Mouse (Mus musculus): ENCODE data around the gene Fbxl17. TPM values are rescaled to one million over a fixed set of nuclear protein-coding genes. Genes with fewer than 3 reads are reported as not detected.
A peak's percentile ranks its signal among the peaks of the same experiment; 100 is the strongest.

The Fbxl17 gene
- total RNA-seq, 2 experiments from 2014 or later, result 6.6 to 20.4 TPM

DNA sequence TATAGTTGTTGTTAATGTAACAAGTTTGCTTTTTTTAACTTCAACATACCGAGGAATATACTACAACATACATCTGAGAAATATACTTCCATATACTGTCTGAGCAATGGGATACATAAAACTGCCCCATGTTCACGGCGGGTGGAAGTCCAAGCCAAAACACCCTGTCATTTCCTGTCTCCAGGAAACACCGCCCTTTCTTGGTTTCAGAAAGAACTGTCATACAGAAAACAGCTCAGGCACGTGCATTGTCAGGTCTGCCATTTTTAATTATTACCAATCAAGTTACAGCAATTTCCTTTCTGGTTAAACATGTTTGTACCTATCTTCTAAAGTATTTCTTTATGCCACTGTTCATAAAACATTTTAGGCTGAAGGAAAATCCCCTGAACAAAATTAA is 155.7 kb downstream of the Fbxl17 start:
- ATAC-seq (replicated peaks; ENCODE audit: poor library complexity, severe bottlenecking), result no peak

DNA sequence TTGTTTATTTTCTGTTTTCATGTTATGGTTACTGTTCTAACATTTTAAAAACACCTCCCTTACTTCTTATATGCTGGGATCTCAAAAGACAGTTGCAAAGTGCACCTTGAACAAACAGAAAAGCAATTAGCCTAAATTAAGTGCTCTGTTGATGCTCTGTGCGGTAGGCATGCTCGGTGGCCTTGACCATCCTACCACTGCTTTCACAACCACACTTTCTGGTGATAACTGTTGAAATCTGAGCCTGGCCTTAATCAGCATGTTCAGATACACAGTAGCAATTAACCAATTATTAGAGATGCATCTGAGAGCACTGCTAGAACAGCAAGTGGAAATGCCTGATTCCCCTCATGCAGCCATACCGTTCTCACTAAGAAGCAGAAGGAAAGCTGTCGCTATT is 156.7 kb downstream of the Fbxl17 start:
- ATAC-seq (replicated peaks; ENCODE audit: poor library complexity, severe bottlenecking), result no peak

DNA sequence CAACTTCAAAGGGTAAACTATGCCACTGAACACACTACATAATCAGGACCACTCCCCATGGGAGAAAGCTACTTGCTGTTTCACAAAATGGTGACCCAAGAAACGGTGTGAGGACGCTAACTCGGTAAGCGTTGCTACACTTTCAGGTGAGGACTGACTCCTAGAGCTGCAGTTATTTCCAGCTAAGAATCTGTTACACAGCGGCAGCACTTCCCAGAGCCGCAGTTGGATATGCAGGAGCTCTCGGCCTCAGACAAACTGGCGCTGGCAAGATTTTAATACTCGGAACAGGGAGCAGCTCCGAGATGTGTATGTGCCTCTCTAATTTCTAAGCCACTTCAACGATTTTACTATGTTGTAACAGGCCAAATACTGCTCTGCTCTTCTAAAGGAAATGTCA is 157.4 kb downstream of the Fbxl17 start:
- no peak for ATAC-seq (replicated peaks; ENCODE audit: poor library complexity, severe bottlenecking)

DNA sequence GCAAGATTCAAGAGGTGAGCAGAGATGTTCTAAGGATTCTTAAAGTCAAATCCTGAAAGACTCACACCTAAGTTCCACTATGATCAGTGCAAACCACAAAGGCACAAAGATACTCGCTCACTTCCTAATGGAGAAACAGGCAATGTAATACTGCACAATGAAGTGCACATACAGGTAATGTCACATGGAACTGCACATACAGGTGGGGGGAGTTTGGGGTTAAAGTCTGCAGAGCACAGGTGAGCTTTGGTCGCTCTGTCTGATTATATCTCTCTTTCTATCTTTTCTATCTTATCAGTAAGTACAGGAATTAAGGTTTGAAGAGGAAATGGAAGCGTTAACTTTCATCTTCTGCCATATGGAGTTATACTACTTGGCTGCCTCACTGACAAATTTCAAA is 158.6 kb downstream of the Fbxl17 start:
- no peak for ATAC-seq (replicated peaks; ENCODE audit: poor library complexity, severe bottlenecking)

DNA sequence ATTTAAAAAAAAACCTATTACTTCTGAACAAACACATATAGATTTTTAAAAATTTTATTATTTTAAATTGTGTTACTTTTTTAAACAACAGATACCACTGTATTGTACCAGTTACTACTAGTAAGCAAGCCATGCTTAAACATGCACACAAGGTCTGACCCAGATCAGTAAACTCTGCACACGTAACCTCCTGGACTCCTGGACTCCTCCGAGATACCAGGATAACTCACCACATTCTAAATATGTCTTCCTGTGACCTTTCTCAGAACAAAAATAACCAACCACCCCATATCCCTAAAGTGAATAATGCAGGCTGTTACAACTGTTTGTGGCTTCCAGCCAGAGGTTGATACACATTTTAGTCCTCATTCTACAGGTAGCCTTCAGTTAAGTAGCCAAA is 170.9 kb downstream of the Fbxl17 start:
- no peak for ATAC-seq (replicated peaks; ENCODE audit: poor library complexity, severe bottlenecking)

DNA sequence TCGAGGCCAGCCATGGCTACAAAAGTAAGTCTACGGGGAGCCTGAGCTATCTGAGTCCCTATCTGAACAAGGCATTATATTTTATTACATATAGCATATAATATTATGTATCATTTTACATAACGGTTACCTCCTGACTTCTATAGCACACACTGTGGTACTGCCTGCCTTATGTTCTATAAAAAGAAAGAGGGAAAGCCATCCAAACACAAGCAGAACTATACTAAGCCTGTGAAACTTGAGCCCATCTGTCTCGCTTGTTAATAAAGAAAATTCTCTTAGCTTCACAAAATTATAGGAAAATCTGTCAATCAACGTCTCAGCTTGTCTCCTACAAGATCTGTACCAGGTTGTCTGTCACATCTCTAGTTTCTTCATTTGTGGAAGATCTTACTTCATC is 173.6 kb downstream of the Fbxl17 start:
- ATAC-seq (replicated peaks; ENCODE audit: poor library complexity, severe bottlenecking), result no peak

DNA sequence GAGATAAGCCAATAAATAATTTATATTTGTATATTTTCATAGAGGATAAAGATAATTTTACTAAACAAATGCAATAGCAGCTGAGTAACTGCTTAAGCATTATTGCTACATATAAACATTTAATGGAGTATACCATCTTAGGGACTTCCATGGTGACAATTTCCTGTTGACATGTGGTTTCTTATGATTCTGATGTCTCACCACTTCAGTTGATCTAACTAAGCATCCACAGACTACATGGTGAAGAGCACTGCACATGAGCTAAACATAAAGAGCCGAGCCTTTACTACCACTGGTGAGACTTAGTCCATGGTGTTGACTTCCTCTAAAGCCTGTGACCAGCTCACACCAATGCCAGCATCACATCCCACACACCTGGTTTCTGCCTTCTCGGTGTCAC is 175.1 kb downstream of the Fbxl17 start:
- no peak for ATAC-seq (replicated peaks; ENCODE audit: poor library complexity, severe bottlenecking)

DNA sequence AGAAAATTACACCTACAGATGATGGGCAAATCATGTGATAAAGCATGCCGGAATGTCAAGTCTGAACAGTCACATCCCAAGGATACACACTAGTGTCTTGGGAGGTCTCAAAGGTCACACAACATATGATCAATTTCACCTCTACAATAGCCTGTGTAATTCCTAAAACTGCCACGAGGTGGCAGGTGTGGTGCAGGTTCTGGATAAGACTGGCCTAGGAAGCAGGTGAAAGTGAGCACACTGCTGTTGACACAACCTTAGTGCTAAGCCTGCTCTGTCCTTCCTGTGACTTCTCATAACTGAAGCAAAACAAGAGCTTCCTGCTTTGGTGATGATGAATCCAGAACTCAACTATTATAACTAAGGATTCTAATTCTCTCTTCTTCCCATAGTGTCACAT is 175.8 kb downstream of the Fbxl17 start:
- peak; percentile 97 for ATAC-seq (replicated peaks; ENCODE audit: poor library complexity, severe bottlenecking)

DNA sequence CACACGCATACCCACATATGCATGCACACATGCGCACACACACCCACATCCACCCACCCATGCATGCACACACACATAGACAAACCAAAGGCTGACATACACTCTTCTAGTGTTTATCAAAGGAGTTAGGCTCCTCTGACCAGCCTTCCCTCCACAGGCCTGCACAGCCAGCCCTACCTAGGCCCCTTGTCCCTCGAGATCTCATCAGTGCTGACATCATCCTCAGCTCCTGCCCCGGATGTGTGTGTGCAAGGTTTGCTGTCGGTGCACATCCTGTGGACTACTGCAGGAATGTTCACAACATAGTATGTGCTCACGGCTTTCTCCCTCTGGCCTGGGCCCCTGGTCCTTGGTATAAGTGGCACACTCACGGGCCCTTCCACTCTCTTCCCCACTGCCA is 177.0 kb downstream of the Fbxl17 start:
- ATAC-seq (replicated peaks; ENCODE audit: poor library complexity, severe bottlenecking), result no peak

DNA sequence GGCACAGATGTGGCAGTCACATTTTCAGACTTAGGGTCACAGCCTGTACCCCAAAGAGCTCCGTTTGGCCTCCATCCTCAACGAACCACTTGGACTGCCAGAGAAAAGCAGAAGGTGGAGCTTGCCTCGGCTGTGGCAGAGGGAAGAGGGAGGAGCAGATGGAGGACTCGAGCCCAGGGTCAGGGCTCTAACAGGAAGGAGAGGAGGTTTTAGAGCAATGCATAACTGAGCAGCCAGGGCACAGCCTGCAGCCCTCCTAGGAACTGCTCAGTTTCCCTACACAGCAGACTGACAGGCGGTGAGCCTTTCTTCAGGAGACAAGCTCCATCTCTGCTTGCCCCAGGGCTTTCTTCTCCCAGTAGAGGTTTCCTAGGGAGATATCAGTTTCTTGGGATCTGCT is 178.5 kb downstream of the Fbxl17 start:
- ATAC-seq (replicated peaks; ENCODE audit: poor library complexity, severe bottlenecking), result peak; percentile 50

DNA sequence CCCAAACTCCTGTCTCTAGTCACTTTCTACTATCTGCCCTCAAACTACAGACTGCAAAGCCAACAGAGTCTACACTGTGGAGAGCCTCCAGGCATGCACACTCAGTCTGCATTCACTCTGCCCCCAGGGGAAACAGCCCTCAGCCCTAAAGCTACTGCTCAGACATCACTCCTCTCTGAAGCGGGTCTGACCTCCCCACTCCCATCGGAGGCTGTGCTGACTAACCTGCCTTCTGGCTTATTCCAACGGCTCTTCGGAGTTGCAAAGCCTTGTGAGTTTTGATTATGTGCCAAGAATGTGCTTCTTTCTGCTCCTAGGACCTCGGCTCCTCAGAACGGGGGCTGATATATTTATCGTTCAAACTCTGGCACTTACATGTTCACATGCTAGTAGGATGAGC is 182.3 kb downstream of the Fbxl17 start:
- no peak; the same call in 1 of the 2 replicates for ATAC-seq (replicated peaks; ENCODE audit: poor library complexity, severe bottlenecking)

DNA sequence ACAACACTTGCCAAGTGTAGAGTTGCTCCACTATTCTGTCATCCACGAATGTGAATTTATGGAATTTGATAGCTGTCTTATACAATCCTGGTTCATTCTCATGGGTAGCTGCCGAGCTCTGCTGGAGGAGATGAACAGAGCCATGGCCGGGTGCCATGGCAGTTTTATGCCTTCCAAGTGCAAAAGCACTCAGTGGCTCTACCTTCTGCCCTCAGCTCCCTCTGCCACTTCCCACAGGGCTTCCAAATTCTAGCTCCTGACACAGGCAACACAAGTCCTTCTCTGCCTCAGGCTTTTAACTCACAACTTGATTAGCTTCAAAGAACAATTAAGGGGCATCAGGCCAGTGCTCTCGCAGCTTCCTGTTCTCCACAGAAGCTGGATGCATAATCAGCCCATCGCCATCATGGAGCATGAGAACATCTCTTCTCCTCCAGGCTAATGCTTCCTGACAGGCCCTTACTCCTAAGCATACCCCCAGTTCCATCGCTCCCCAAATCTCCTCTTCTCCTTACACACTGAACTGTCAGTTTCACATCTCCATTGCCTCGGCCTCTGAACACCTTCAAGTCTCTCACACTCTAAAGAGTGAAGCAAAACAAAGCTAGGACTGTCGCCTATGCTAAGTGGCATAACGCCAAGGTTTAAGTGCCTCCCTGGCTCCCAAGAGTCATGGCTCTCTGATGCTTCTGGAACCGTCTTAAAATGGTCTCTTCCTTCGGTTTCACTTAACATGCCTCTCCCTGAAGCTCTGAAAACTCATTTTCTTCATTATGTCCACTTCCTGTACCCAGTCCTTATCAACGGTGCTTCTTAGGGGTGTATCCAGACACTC is 184.0 kb downstream of the Fbxl17 start:
- no peak for ATAC-seq (replicated peaks; ENCODE audit: poor library complexity, severe bottlenecking)

DNA sequence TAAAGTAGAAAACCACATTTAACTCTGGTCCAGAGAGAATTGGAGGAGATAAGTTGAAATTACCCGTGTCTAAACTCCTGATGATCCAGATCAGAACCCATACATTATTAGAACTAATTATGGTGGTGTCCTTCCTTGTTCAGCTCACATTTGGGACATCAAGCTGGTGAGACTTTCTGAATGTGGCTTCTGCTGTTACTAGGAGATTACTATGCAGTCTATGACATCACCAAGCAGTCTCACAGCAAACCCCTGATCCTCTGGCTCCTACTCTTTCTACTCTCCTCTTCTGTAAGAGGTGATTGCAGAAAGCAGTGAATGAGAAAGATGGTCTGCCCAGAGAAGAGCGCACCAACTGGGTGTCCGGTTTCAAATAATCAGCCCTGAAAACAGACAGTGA is 187.0 kb downstream of the Fbxl17 start:
- ATAC-seq (replicated peaks; ENCODE audit: poor library complexity, severe bottlenecking), result no peak

DNA sequence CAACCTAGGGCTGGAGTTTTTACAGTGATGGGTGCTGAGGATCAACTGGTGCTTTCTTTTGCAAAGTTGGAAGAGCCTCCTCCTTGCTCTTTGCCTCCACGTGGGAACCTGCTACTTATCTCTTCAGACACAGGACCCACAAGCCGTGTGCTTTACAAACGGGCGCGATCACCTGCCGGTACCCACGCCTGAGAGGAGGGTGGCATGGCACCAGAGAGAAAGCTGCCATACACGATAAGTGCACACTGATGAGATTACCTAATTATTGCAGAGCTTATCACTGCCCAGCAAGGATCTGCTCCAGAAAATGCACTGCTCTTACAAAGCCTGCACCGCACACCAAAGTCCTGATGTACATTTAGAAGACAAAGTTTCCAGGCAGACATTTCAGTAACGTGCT is 187.5 kb downstream of the Fbxl17 start:
- ATAC-seq (replicated peaks; ENCODE audit: poor library complexity, severe bottlenecking), result no peak

DNA sequence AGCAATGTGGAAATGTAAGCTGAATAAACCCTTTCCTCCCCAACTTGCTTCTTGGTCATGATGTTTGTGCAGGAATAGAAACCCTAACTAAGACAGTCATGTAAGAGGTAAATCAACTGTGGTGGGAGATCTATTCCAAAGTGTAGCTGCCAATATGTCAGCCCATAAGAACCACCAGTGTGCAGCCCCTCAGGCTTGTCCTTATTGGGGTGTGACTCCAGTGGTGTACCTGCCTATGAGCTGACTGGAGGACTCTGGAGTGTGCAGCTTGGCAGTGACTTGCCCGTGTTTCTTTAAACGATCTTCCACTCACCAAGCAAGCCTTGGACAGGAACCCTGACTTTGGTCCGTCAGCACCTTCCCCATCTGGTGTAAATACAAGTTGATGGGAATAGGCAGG is 188.2 kb downstream of the Fbxl17 start:
- no peak for ATAC-seq (replicated peaks; ENCODE audit: poor library complexity, severe bottlenecking)

DNA sequence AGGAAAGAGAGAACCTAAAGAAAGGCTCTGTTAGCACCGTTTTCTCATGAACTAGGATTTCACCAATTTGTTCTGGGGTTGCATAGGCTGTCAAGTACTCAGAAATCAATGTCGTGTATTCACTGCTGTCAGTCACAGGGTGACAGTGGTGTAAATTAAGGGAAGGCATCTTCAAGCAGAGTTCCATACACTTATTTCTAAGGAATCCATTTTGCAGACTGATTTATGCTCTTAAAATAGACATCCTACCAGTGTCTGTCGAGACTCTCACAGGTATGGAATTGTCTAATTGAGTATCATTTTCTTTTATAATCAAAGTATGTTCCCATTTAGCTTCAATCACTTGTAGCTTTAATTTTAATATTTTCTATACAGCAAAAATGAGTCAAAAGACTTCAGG is 189.8 kb downstream of the Fbxl17 start:
- ATAC-seq (replicated peaks; ENCODE audit: poor library complexity, severe bottlenecking), result no peak

DNA sequence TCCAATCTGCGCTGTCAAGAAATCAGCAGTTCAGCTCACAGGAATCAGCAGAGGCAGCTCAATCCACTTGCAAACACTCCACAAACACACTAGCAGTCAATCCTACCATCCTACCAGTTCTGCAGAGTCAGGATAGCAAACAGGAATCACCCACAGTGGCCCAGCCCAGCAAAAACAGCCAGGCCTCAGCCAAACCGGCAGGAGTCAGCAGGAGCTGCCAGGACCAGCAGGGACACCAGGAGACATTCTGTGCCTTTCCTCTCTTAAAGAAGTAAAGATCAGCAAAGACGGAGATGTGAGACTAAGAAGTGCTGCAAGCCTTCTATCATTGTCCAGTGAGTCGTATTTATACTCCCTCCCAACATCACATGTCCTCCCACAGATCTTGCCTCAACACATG is 196.0 kb downstream of the Fbxl17 start:
- no peak for ATAC-seq (replicated peaks; ENCODE audit: poor library complexity, severe bottlenecking)

DNA sequence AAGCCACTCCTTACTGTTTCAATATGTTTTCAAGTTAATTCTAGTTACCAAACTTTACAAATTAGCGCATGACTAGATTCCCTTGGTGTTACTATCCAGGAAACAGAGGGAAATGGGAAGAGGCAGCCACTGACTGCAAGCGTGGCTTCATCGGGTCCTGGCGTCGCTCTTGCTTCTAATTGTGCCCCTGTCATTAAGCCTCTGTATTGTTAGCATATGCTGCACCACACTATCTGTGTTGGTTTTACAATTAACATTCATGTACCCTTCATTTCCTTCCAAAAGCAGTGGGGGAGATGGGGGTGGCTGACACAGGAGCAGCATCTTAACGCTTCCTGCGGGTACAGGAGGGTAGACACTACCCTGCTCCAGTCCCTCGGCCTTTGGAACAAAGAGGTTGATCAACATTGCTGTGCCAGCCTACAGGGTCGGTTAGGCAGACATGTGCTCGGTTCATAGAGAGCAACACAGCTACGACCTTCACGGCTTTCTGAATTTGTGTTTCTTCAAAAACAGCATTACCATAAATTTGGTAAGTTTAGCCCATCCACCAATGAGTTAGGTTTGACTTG is 197.9 kb downstream of the Fbxl17 start:
- no peak for ATAC-seq (replicated peaks; ENCODE audit: poor library complexity, severe bottlenecking)

DNA sequence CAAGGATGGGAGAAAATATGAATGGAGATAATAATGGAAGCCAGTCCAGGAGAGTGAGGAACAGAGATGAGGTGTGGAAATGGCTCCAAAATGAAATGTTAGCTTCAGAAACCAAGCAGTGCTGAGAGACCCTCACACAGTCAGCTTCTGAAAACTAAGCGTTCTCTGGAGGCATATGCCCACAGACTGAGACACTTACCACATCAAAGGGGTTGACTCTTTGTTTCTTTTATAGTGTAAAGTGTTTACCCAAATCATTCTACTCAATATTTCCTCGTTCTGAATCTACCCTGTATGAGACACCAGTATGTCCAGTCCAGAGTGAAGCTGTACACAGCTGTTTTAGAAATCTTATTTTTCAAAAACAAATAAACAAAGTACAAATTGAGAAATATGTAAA is 204.3 kb downstream of the Fbxl17 start:
- no peak for ATAC-seq (replicated peaks; ENCODE audit: poor library complexity, severe bottlenecking)

DNA sequence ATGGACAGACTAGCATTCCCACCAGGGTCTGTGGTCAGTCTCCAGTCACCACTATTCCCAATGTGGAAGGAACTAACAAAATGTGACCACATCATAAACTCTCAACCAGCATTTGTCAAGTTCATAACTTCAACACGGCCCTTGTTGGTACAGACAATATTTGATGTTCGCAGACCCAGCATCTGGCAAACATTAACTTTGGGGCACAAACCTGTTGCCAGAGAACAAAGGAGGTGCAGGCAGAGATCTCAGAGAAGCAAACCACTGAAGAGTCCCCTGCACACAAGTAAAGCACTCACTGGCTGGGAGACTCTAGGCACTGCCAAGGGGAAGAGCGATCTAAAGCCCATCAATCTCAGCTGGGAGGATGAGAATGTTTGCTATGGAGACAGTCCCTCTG is 204.9 kb downstream of the Fbxl17 start:
- ATAC-seq (replicated peaks; ENCODE audit: poor library complexity, severe bottlenecking), result no peak

DNA sequence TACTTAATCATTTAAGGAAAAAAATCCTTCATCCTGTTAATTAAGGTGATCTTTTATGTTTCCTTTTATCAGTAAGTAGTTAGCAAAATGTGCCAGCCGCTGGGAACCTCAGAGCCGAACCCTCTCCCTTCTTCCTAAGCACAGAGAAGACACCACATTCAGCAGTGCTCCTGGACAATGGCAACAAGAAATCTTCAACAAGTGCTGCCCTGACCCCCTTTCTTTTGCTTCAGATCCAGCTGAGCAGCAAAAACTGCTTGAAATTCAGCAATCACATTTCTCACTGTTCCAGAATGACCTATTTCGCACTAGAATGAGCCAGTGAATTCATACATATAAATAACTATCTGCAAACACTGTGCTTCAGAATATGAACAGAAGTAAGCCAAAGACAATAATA is 205.8 kb downstream of the Fbxl17 start:
- no peak for ATAC-seq (replicated peaks; ENCODE audit: poor library complexity, severe bottlenecking)

DNA sequence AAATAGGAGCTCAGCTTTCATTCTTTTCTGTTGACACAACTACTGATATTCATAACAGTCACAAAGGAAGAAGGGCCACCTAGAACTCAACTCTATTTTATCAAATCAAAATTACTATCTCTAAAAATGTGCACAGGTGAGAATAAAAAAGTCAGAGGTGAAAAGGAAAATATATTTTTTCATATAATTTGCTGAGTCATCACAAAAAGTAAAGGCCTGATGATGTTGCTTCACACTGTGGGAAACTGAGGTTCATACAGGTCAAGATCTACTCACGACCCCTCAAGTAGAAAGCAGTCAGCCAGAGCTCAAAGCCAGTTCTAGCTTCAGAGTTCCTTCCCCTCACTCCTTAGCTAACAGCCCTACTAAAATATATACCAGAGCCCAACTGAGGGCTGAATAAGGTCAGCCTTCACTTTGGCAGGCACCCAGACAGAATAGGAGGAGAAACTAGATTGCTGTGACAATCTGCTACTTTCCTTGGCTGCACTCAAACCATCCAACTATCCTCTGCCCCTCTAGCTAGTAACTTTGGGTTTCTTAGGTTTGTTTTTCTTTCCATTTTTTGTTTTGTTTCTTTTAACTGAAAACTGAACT is 210.4 kb downstream of the Fbxl17 start:
- no peak for ATAC-seq (replicated peaks; ENCODE audit: poor library complexity, severe bottlenecking)

All from granulocyte monocyte progenitor cell, adult 5-6 weeks (primary cell).